Mouse (Mus musculus): Measurements from ENCODE around the gene Sphk1. TPM values are rescaled to one million over a fixed set of nuclear protein-coding genes. Genes with fewer than 3 reads are reported as not detected.
"Not testable (repeated sequence)": the region's sequence is repeated elsewhere in the genome, so short reads cannot be mapped to it uniquely, and the experiment has no call there.

Sphk1 gene
- polyA plus RNA-seq, 1 experiment from 2014 or later: 3.7 TPM

DNA sequence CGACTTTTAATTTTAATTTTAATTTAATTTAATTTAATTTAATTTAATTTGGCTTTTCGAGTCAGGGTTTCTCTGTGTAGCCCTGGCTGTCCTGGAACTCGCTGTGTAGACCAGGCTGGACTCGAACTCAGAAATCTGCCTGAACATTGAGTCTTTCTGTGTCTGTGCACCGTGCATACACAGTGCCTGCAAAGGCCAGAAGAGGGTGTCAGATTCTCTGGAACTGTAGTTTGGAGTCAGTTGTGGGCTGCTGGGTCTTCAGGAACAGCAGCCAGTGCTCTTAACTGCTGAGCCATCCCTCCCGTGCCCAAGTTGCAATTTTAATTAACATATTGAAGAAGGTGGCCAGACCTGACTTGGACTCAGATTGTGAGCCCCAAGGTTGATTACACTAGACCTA, 39.4 kb upstream of the Sphk1 start:
- H3K27me3 ChIP-seq (ENCODE audit: control insufficient read depth, insufficient read depth, low read length): no peaks in the 10 kb centered on the region
- H3K9me3 ChIP-seq (ENCODE audit: control insufficient read depth, low read length): no peaks in the 10 kb centered on the region
- no peak for ATAC-seq (ENCODE audit: low FRiP score, low TSS enrichment)
- WGBS: 68% methylated on average over 6 of the region's 6 CpGs
- no peak overlapping the region for H3K4me2 ChIP-seq (replicated peaks; ENCODE audit: low read depth, low read length)
- H3K27ac ChIP-seq (ENCODE audit: low read depth, low read length): no peak overlapping the region
- no peak overlapping the region for H3K4me3 ChIP-seq (ENCODE audit: low read length)
- H3K4me1 ChIP-seq (ENCODE audit: control insufficient read depth, insufficient read depth, low read length): peaks cover 16% of the 10 kb centered on the region
- H3K9ac ChIP-seq (ENCODE audit: low read depth, low read length): peak overlapping the region; percentile 95; the same call in 1 of the 2 replicates
- peaks cover 21% of the 10 kb centered on the region for H3K36me3 ChIP-seq (ENCODE audit: control insufficient read depth, insufficient read depth, low read length)

DNA sequence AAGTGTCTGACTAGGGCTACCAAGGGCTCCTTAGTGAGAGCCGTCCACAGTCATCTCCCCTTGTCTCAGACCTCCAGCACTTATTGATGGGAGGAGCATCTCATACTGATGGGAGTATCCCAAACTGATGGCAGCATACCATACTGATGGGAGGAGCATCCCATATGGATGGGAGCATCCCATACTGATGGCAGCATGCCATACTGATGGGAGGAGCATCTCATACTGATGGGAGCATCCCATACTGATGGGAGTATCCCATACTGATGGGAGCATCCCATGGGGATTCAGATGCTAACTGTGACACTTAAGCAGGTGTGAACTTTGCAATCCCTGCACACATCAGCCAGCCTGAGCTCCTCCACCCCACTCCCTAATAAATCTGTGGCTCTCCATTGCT, 38.2 kb upstream of the Sphk1 start:
- H3K36me3 ChIP-seq (ENCODE audit: control insufficient read depth, insufficient read depth, low read length); H3K9ac ChIP-seq (ENCODE audit: low read depth, low read length); H3K4me2 ChIP-seq (replicated peaks; ENCODE audit: low read depth, low read length); H3K27ac ChIP-seq (ENCODE audit: low read depth, low read length); ATAC-seq (ENCODE audit: low FRiP score, low TSS enrichment); H3K4me3 ChIP-seq (ENCODE audit: low read length); H3K27me3 ChIP-seq (ENCODE audit: control insufficient read depth, insufficient read depth, low read length); H3K9me3 ChIP-seq (ENCODE audit: control insufficient read depth, low read length): not testable (repeated sequence)
- H3K4me1 ChIP-seq (ENCODE audit: control insufficient read depth, insufficient read depth, low read length): peaks cover 16% of the 10 kb centered on the region
- 86% methylated on average over 1 of the region's 1 CpGs for WGBS

DNA sequence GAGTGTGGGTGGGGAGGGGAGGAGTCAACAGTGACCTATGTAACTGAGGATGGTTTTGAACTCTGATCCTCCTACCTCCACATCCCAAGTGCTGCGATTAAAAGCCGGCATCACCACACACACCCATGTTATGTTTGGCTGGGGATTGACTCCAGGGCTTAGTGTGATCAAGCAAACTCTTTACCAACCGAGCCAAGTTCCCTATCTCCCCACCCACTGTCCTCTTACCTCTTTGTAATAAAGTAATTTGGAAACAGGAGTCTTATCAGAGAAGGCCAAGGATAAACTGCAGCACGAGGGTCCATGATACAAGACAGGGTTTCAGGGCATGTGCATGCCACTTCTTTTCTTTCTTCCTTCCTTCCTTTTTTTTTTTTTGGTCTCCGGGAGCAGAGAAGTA, 37.5 kb upstream of the Sphk1 start:
- no peak overlapping the region for H3K9ac ChIP-seq (ENCODE audit: low read depth, low read length)
- H3K9me3 ChIP-seq (ENCODE audit: control insufficient read depth, low read length): no peaks in the 10 kb centered on the region
- H3K36me3 ChIP-seq (ENCODE audit: control insufficient read depth, insufficient read depth, low read length): peaks cover 3% of the 10 kb centered on the region
- H3K4me3 ChIP-seq (ENCODE audit: low read length): no peak overlapping the region
- no peak for ATAC-seq (ENCODE audit: low FRiP score, low TSS enrichment)
- H3K4me2 ChIP-seq (replicated peaks; ENCODE audit: low read depth, low read length): no peak overlapping the region
- peaks cover 16% of the 10 kb centered on the region for H3K4me1 ChIP-seq (ENCODE audit: control insufficient read depth, insufficient read depth, low read length)
- H3K27me3 ChIP-seq (ENCODE audit: control insufficient read depth, insufficient read depth, low read length): no peaks in the 10 kb centered on the region
- no peak overlapping the region for H3K27ac ChIP-seq (ENCODE audit: low read depth, low read length)
- WGBS: 74% methylated on average over 5 of the region's 5 CpGs

DNA sequence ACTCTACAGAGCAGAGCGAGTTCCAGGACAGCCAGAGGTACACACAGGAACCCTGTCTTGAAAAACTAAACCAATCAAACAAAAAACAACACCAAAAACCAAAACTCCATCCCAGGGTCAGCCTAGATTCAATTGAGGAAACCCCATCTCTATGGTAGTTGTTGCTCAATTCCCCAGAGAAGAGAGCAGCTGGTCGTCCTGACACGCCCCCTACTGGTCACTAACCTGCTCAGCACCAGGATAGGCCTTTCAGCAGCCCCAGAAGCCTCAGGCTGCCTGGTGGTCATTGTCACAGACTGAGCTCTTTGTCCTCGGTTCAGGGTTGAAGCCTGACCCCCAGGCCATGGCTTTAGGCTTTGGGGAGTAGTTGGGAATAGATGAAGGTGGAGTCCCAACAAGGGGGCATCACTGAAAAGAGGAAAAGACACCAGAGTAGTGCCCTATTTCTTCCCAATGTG, 36.9 kb upstream of the Sphk1 start, which contains the start of gene Prpsap1:
Prpsap1 (minus strand) TSS at position 408 of the 458 bp plus-strand sequence.
- H3K9ac ChIP-seq (ENCODE audit: low read depth, low read length): no peak within 1 kb of the TSS
- H3K27me3 ChIP-seq (ENCODE audit: control insufficient read depth, insufficient read depth, low read length): no peaks in the 10 kb centered on the region
- 28% methylated on average over 4 of the region's 4 CpGs for WGBS
- H3K4me1 ChIP-seq (ENCODE audit: control insufficient read depth, insufficient read depth, low read length): peaks cover 15% of the 10 kb centered on the region
- ATAC-seq (ENCODE audit: low FRiP score, low TSS enrichment): no peak
- H3K9me3 ChIP-seq (ENCODE audit: control insufficient read depth, low read length): no peaks in the 10 kb centered on the region
- H3K4me2 ChIP-seq (replicated peaks; ENCODE audit: low read depth, low read length): no peak within 1 kb of the TSS
- no peaks in the 10 kb centered on the region for H3K36me3 ChIP-seq (ENCODE audit: control insufficient read depth, insufficient read depth, low read length)
- no peak within 1 kb of the TSS for H3K4me3 ChIP-seq (ENCODE audit: low read length)
- H3K27ac ChIP-seq (ENCODE audit: low read depth, low read length): peak within 1 kb of the TSS; percentile 86; the same call in 1 of the 2 replicates

DNA sequence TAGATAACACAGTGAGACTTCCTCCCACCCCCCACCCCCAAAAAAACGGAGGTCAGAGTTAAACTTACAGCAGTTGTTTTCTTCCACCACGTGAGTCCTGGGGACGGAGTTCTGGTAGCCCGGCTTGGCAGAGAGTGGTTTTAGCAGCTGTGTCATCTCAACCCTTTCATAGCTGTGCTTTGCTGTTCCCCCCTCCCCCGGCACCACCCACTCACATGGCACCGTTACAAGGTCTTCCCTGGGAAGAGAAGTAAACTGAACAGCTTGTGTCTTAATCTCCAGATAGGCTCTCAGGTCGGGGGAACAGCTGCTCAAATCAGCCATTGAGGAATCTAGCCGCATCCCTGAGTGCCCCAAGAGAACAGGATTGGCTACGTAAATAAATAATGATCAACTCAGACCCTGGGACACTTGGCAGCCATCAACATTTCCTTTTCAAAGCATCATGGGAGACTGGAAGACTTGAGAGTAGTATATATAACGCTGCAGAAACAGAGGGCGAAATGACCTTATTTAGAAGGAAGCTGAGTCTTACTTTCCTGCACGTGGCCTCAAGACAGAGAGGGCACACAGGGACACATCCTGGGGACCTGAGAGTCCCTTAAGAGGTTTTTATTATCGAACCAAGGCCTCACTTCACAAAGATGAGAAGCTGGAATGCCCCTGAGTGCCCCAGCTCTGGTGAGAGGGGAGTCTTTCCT, 36.1 kb upstream of the Sphk1 start:
- ATAC-seq (ENCODE audit: low FRiP score, low TSS enrichment): no peak
- WGBS: 39% methylated on average over 13 of the region's 13 CpGs
- H3K27ac ChIP-seq (ENCODE audit: low read depth, low read length): peak overlapping the region; percentile 86; the same call in 1 of the 2 replicates
- H3K4me1 ChIP-seq (ENCODE audit: control insufficient read depth, insufficient read depth, low read length): 0 out of 2 replicates have a peak, but pooled peaks cover 11% of the 10 kb centered on the region
- H3K27me3 ChIP-seq (ENCODE audit: control insufficient read depth, insufficient read depth, low read length): no peaks in the 10 kb centered on the region
- no peaks in the 10 kb centered on the region for H3K36me3 ChIP-seq (ENCODE audit: control insufficient read depth, insufficient read depth, low read length)
- H3K9ac ChIP-seq (ENCODE audit: low read depth, low read length): no peak overlapping the region
- no peak overlapping the region for H3K4me3 ChIP-seq (ENCODE audit: low read length)
- H3K9me3 ChIP-seq (ENCODE audit: control insufficient read depth, low read length): no peaks in the 10 kb centered on the region
- no peak overlapping the region for H3K4me2 ChIP-seq (replicated peaks; ENCODE audit: low read depth, low read length)

DNA sequence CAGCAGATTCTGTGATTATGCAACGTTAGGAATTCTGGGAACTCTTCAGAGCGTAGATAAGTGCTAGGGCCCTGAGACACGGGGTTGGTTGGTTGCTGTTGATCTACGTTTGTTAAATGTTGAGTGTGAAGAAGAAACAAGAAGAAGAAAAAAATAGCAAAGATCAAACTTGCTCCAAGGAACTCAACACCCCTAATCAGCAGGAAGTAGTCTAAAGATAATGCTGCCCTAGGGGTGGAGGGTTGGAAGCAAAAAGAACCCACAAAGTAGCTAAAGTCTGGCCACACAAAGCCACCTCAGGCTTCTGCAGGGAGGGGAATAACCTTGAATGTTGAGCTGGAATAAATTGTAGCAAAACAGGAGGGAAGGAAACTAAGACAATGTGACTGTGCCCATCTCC, 33.4 kb upstream of the Sphk1 start:
- 80% methylated on average over 4 of the region's 4 CpGs for WGBS
- 0 out of 2 replicates have a peak, but pooled peaks cover 9% of the 10 kb centered on the region for H3K4me1 ChIP-seq (ENCODE audit: control insufficient read depth, insufficient read depth, low read length)
- no peak overlapping the region for H3K27ac ChIP-seq (ENCODE audit: low read depth, low read length)
- no peaks in the 10 kb centered on the region for H3K9me3 ChIP-seq (ENCODE audit: control insufficient read depth, low read length)
- H3K4me3 ChIP-seq (ENCODE audit: low read length): no peak overlapping the region
- H3K4me2 ChIP-seq (replicated peaks; ENCODE audit: low read depth, low read length): no peak overlapping the region
- no peak overlapping the region for H3K9ac ChIP-seq (ENCODE audit: low read depth, low read length)
- no peak for ATAC-seq (ENCODE audit: low FRiP score, low TSS enrichment)
- H3K36me3 ChIP-seq (ENCODE audit: control insufficient read depth, insufficient read depth, low read length): no peaks in the 10 kb centered on the region
- no peaks in the 10 kb centered on the region for H3K27me3 ChIP-seq (ENCODE audit: control insufficient read depth, insufficient read depth, low read length)

DNA sequence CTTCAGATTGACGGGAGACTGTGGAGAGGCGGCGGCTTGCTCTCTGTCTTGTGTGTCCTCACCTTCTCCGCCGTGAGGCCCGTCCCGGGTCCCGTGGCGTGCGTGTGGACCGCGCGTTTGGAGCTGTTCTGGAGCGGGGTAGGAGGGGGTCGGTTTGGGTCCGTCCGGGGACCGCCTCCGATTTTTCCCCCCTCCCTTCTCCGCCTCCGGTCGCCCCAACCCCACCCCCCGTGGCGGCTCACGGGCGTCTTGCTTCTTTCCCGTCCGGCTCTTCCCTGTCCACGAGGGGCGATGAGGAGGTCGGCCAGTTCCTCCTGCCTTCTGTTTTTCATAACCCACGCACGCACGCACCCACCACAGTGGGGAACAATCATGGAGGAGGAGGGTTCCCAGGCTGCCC, 32.1 kb upstream of the Sphk1 start:
- 0 out of 2 replicates have a peak, but pooled peaks cover 9% of the 10 kb centered on the region for H3K4me1 ChIP-seq (ENCODE audit: control insufficient read depth, insufficient read depth, low read length)
- H3K27me3 ChIP-seq (ENCODE audit: control insufficient read depth, insufficient read depth, low read length): no peaks in the 10 kb centered on the region
- H3K4me2 ChIP-seq (replicated peaks; ENCODE audit: low read depth, low read length): peak overlapping the region; percentile 52
- no peak for ATAC-seq (ENCODE audit: low FRiP score, low TSS enrichment)
- H3K9ac ChIP-seq (ENCODE audit: low read depth, low read length): peak overlapping the region; percentile 34; the same call in 1 of the 2 replicates
- no peaks in the 10 kb centered on the region for H3K9me3 ChIP-seq (ENCODE audit: control insufficient read depth, low read length)
- H3K36me3 ChIP-seq (ENCODE audit: control insufficient read depth, insufficient read depth, low read length): no peaks in the 10 kb centered on the region
- no peak overlapping the region for H3K27ac ChIP-seq (ENCODE audit: low read depth, low read length)
- H3K4me3 ChIP-seq (ENCODE audit: low read length): peak overlapping the region; percentile 28
- WGBS: 32% methylated on average over 34 of the region's 34 CpGs

DNA sequence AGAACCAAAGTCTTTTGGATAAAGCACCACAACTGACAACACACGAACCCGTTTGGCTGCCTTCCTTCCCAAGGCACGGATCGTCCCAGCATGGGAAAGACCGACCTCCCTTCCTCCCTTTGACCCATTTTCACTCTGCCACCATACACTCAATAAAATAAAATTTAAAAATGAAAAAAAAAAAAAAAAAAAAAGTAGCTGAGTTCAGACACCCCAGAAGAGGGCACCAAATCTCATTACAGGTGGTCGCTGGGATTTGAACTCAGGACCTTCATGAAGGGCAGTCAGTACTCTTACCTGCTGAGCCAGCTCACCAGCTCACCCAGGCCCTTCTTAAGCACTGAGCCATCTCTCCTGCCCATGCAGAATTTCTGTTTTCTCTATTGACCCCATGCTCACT, 31.7 kb upstream of the Sphk1 start:
- Histone ChIP-seq H3K4me2 (replicated peaks; ENCODE audit: low read depth, low read length) (no peak overlapping the region), H3K27me3 (ENCODE audit: control insufficient read depth, insufficient read depth, low read length) (no peaks in the 10 kb centered on the region), H3K27ac (ENCODE audit: low read depth, low read length) (no peak overlapping the region), H3K4me3 (ENCODE audit: low read length) (no peak overlapping the region; the same call in 1 of the 2 replicates), H3K9ac (ENCODE audit: low read depth, low read length) (no peak overlapping the region), H3K36me3 (ENCODE audit: control insufficient read depth, insufficient read depth, low read length) (no peaks in the 10 kb centered on the region), H3K4me1 (ENCODE audit: control insufficient read depth, insufficient read depth, low read length) (0 out of 2 replicates have a peak, but pooled peaks cover 9% of the 10 kb centered on the region), H3K9me3 (ENCODE audit: control insufficient read depth, low read length) (no peaks in the 10 kb centered on the region)
- ATAC-seq (ENCODE audit: low FRiP score, low TSS enrichment): no peak
- 32% methylated on average over 6 of the region's 6 CpGs for WGBS

DNA sequence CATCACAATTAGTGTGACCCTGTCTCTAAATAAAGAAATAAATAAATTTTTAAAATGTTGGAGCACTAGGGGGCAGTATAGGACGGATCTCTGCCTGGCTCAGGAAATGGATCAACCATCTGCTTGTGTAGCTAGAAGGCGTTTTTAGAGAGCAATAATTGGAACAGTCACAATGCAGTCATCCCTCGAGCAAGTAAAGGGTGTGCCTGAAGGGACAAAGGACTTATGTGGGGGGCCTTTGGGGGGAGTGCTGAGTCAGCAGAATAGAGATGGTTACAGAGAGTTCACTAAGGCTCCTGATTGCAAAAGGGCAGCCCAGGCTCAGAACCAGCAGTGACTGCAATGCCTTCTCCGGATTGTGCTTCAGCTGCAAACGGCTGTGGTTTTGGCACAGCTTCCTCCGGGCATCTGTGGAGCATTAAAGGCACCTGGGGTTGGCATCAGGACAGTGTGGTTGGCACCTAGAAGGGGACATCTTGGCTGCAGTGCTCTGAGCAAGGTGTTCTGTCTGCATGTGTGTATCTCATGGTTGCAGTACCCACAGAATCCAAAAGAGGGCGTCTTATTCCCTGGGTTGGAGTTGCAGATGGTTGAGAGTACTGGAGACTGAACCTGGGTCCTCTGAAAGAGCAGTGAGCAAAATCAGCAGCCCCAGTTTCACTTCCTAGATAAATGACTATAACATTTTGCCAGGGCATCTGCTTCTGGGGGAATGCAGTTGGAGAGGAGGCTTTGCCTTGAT, 29.5 kb upstream of the Sphk1 start:
- Histone ChIP-seq H3K9me3 (ENCODE audit: control insufficient read depth, low read length) (no peaks in the 10 kb centered on the region), H3K4me2 (replicated peaks; ENCODE audit: low read depth, low read length) (no peak overlapping the region), H3K4me1 (ENCODE audit: control insufficient read depth, insufficient read depth, low read length) (no peaks in the 10 kb centered on the region), H3K4me3 (ENCODE audit: low read length) (no peak overlapping the region), H3K27ac (ENCODE audit: low read depth, low read length) (no peak overlapping the region), H3K9ac (ENCODE audit: low read depth, low read length) (no peak overlapping the region), H3K36me3 (ENCODE audit: control insufficient read depth, insufficient read depth, low read length) (no peaks in the 10 kb centered on the region), H3K27me3 (ENCODE audit: control insufficient read depth, insufficient read depth, low read length) (no peaks in the 10 kb centered on the region)
- peak; percentile 26; the same call in 1 of the 2 replicates for ATAC-seq (ENCODE audit: low FRiP score, low TSS enrichment)
- WGBS: 30% methylated on average over 7 of the region's 7 CpGs

Measured in kidney, embryonic 14.5 days (tissue).